Mouse (Mus musculus) olfactory bulb, adult 2 months (tissue): ENCODE results near the gene Cbx8. TPM values are rescaled to one million over a fixed set of nuclear protein-coding genes. Genes with fewer than 3 reads are reported as not detected.

ENCODE experiments used
- H3K27ac ChIP-seq: fragments of 200-500 bp; 2 replicates; pipeline ENCODE4 v1.5.1; 2012; ENCODE audit warnings: low read depth, low read length; ENCODE audit not compliant: insufficient read depth
- H3K4me1 ChIP-seq: fragments of 200-500 bp; 2 replicates; pipeline ENCODE4 v1.6.1; 2012; ENCODE audit warnings: low read length; ENCODE audit not compliant: control insufficient read depth, insufficient read depth
- H3K4me3 ChIP-seq: fragments of 200-500 bp; 2 replicates; pipeline ENCODE4 v1.5.1; 2012; ENCODE audit warnings: mild to moderate bottlenecking, low read depth, low read length, moderate library complexity; ENCODE audit not compliant: insufficient read depth
- CTCF ChIP-seq: fragments of 200-500 bp; IDR thresholded peaks from 2 replicates; pipeline ENCODE4 v1.5.1; 2012; ENCODE audit warnings: low read depth, mild to moderate bottlenecking, low read length, moderate library complexity; ENCODE audit not compliant: insufficient read depth
- POLR2A ChIP-seq: fragments of 200-500 bp; IDR thresholded peaks from 2 replicates; pipeline ENCODE4 v1.6.1; 2012; ENCODE audit warnings: mild to moderate bottlenecking, low read depth, low read length, moderate library complexity; ENCODE audit not compliant: insufficient read depth
- WGBS: fragments of 180-500 bp; shearing (Covaris S2); methylation state at CpG from one replicate; pipeline ENCODE4 v1.1.7; 2018; 5-methylcytosine and 5-hydroxymethylcytosine counted together
- polyA plus RNA-seq: library from polyadenylated mRNA; stranded (reverse); fragments of >200 nt; gene quantifications from 2 replicates; pipeline ENCODE4 v1.2.4, GENCODE M21; 2012; ENCODE audit warnings: low replicate concordance; ENCODE audit not compliant: missing spikeins, insufficient read depth, insufficient read length

Cbx8 gene
- polyA plus RNA-seq, 1 experiment, result not detected

- TF ChIP-seq POLR2A (no peak), CTCF (no peak)
- peaks cover 17% of the 10 kb centered on the region for H3K4me1 ChIP-seq
- no peak overlapping the region for H3K4me3 ChIP-seq
- 86% methylated on average over 4 of the region's 4 CpGs for WGBS
- H3K27ac ChIP-seq, result no peak overlapping the region
These were observed 39.2 kb downstream of the Cbx8 start for GRCm38 (mm10) chr11:119001493-119002128.

GRCm38 (mm10) chr11:119000877-119001276 is 39.9 kb downstream of the Cbx8 start:
- 59% methylated on average over 2 of the region's 2 CpGs for WGBS
- H3K4me1 ChIP-seq, result peaks cover 17% of the 10 kb centered on the region

GRCm38 (mm10) chr11:118999361-118999804 is 41.4 kb downstream of the Cbx8 start:
- Histone ChIP-seq H3K4me3 (peak overlapping the region; percentile 4; the same call in 1 of the 2 replicates), H3K4me1 (peaks cover 25% of the 10 kb centered on the region), H3K27ac (no peak overlapping the region)
- 6% methylated on average over 26 of the region's 26 CpGs for WGBS
- no peak for TF ChIP-seq POLR2A
- no peak for TF ChIP-seq CTCF

More at GRCm38 (mm10) chr11:119000877-119001276, 39.9 kb downstream of the Cbx8 start:
- no peak for TF ChIP-seq POLR2A
- TF ChIP-seq CTCF, result no peak
- Histone ChIP-seq H3K4me3 (no peak overlapping the region), H3K27ac (no peak overlapping the region)

GRCm38 (mm10) chr11:118998540-118999265 is 42.1 kb downstream of the Cbx8 start:
- Histone ChIP-seq H3K27ac (no peak overlapping the region), H3K4me3 (peak overlapping the region; percentile 8; the same call in 1 of the 2 replicates), H3K4me1 (peaks cover 32% of the 10 kb centered on the region)
- TF ChIP-seq CTCF, result peak; percentile 81
- 0 out of 2 replicates have a peak, but pooled peaks have one; percentile 21 for TF ChIP-seq POLR2A
- 7% methylated on average over 30 of the region's 30 CpGs for WGBS

- TF ChIP-seq CTCF (no peak), POLR2A (no peak)
These were observed 43.6 kb downstream of the Cbx8 start for GRCm38 (mm10) chr11:118997182-118997581.

GRCm38 (mm10) chr11:118995448-118995847 is 45.3 kb downstream of the Cbx8 start:
- TF ChIP-seq CTCF (no peak), POLR2A (no peak)
- Histone ChIP-seq H3K4me1 (peaks cover 48% of the 10 kb centered on the region), H3K4me3 (no peak overlapping the region), H3K27ac (no peak overlapping the region)
- WGBS, result 52% methylated on average over 4 of the region's 4 CpGs

More at GRCm38 (mm10) chr11:118997182-118997581, 43.6 kb downstream of the Cbx8 start:
- Histone ChIP-seq H3K4me1 (peaks cover 46% of the 10 kb centered on the region), H3K4me3 (no peak overlapping the region), H3K27ac (no peak overlapping the region)
- WGBS, result 88% methylated on average over 3 of the region's 3 CpGs

- 56% methylated on average over 3 of the region's 3 CpGs for WGBS
- TF ChIP-seq CTCF, result no peak
- no peak for TF ChIP-seq POLR2A
- Histone ChIP-seq H3K27ac (no peak overlapping the region), H3K4me3 (no peak overlapping the region), H3K4me1 (peaks cover 38% of the 10 kb centered on the region)
These were observed 48.0 kb downstream of the Cbx8 start for GRCm38 (mm10) chr11:118992781-118993180.

- WGBS, result 93% methylated on average over 10 of the region's 10 CpGs
- no peak within 1 kb of the TSS for H3K27ac ChIP-seq
- H3K4me3 ChIP-seq, result no peak within 1 kb of the TSS
- peaks cover 26% of the 10 kb centered on the region for H3K4me1 ChIP-seq
- TF ChIP-seq CTCF (no peak), POLR2A (no peak)
These were observed 52.8 kb downstream of the Cbx8 start, which contains the start of gene Enpp7 for GRCm38 (mm10) chr11:118987999-118988398. TSS of gene Enpp7 (plus strand) at chr11:118988188.

Other genes with a start within 250 kb of the Cbx8 start
- 164 TPM in 1 of 2 replicates, not detected in the other for gene Rbfox3, start 129.4 kb downstream of the Cbx8 start, polyA plus RNA-seq
- not detected in 2 replicates for gene Enpp7, start 52.8 kb downstream of the Cbx8 start, polyA plus RNA-seq
- gene Cbx2, start 18.0 kb downstream of the Cbx8 start, polyA plus RNA-seq, result not detected in 2 replicates
- not detected in 2 replicates for gene Cbx4, start 45.3 kb upstream of the Cbx8 start, polyA plus RNA-seq
- not detected in 2 replicates for gene Tbc1d16, start 187.5 kb upstream of the Cbx8 start, polyA plus RNA-seq
- not detected in 2 replicates for gene Ccdc40, start 187.6 kb upstream of the Cbx8 start, polyA plus RNA-seq
- gene Gaa, start 226.9 kb upstream of the Cbx8 start, polyA plus RNA-seq, result not detected in 2 replicates